Mouse (Mus musculus): Measurements from ENCODE around the gene Rbm38. TPM values are rescaled to one million over a fixed set of nuclear protein-coding genes. Genes with fewer than 3 reads are reported as not detected.
A peak's percentile ranks its signal among the peaks of the same experiment; 100 is the strongest.

The Rbm38 gene
- polyA plus RNA-seq, 1 experiment from 2014 or later, result 126 TPM

DNA sequence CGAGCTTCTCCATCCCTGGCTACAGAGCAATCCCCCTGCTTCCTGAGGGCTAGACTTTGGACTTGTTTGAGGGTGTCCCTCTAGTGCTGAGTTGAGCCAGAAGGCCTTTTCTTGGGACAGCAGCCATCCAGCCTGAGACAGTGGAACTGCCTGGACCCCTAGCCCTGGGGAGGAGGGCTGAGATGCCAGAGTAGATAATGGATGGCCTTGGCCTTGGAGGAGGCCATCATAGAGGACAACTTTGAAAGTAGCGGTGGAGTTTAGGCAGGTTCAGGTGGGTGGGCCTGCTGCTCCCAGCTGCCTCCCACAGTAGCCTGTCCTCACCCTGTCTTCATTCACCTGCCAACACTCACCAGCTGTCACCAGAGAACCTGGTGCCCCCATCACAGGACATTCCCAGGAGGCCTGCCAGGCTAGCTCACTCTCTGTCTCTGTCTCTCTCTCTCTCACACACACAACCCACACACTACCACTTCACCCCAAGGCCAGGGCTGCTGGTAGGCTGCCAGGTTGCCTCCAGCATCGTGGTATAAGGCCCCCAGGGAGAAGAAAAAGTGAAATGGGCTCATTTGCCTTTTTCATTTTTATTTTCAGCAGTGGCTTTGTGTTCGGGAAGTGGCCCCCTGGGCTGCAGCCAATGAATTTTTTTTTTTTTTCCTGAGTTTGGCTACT, 7.7 kb downstream of the Rbm38 start:
- Histone ChIP-seq H3K9me3 (ENCODE audit: low read length) (no peaks in the 10 kb centered on the region), H3K4me3 (ENCODE audit: low read depth, low read length) (no peak overlapping the region), H3K4me2 (ENCODE audit: low read depth, low read length) (peak overlapping the region; percentile 85), H3K9ac (replicated peaks) (peak overlapping the region; percentile 35), H3K27me3 (ENCODE audit: insufficient read depth, low read length) (no peaks in the 10 kb centered on the region), H3K4me1 (ENCODE audit: insufficient read depth) (peaks cover 73% of the 10 kb centered on the region), H3K36me3 (replicated peaks; ENCODE audit: insufficient read depth, low read length) (peaks cover 100% of the 10 kb centered on the region), H3K27ac (ENCODE audit: low read depth) (peak overlapping the region; percentile 77)
- TF ChIP-seq EP300 (IDR thresholded peaks at IDR 0.05; ENCODE audit: low read depth), result no peak
- no peak for TF ChIP-seq CTCF (IDR thresholded peaks at IDR 0.05; ENCODE audit: low read depth)
- ATAC-seq (no peak), DNase-seq (peak; percentile 33)
- WGBS (ENCODE audit: insufficient replicate concordance), result 58% methylated on average over 4 of the region's 4 CpGs

DNA sequence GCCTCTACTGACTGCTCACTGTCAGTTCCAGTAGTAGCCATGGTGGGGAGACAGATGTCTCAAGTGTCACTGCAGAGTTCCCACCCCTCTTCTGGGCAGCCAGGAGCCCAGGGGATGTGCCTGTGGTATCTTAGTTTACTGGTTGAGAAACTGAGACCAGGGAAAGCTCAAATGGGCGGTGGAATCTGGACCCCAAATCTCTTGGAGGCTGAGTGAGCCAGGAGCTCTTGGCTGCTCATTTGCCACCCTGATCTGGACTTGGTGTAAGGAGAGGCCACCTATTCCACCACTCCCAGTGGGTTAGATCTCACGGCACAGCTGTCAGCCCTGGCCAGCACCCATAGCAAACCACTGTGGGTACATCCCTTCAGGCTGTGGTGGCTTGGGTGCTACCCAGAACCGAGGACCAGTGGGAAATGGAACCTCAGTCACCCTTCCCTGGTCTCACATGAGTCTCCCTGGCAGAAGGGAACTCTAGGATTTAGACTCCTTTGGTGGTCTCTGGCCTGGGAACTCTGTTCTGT, 8.3 kb downstream of the Rbm38 start:
- ATAC-seq, result no peak
- Histone ChIP-seq H3K27ac (ENCODE audit: low read depth) (peak overlapping the region; percentile 77; the same call in 1 of the 2 replicates), H3K4me3 (ENCODE audit: low read depth, low read length) (no peak overlapping the region)

DNA sequence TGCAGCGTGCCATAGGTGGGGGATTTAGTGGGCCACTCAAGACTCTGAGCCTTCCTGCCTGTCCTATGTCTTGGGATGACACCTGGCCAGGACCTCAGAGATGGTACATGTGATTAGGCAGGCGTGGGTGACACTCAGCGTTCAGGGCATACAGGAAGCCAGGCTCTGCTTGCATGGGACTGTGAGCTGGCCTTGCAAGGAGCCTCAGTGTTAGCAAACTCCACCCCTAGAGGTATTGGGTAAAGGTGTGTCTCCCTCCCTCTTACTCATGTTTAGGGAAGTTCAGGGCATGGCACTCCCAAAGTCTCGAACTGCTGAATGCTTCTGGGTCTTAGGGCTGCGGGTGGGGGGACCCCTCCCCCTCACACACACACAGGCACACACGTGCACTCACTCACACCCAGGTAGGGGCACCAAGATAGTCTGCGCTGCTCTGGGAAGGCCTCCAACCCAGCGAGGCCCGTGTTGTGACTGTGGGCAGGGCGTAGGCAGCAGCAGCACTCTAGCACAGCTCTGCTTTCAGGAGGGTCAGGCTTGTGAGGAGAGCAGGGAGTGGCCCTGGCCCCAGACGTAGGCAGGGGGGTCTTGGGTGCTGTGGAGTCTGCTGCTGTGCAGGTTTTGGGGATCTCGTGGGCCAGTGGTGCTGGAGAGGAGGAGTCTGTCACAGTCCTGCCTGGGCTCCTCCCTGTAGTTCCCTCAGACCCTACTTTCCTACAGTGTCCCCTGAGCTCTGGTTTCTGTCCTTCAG, 10.5 kb downstream of the Rbm38 start:
- Histone ChIP-seq H3K4me2 (ENCODE audit: low read depth, low read length) (peak overlapping the region; percentile 45), H3K9ac (replicated peaks) (0 out of 2 replicates have a peak overlapping the region, but pooled peaks have one; percentile 21), H3K27ac (ENCODE audit: low read depth) (peak overlapping the region; percentile 39), H3K4me3 (ENCODE audit: low read depth, low read length) (no peak overlapping the region), H3K9me3 (ENCODE audit: low read length) (no peaks in the 10 kb centered on the region), H3K36me3 (replicated peaks; ENCODE audit: insufficient read depth, low read length) (peaks cover 100% of the 10 kb centered on the region), H3K4me1 (ENCODE audit: insufficient read depth) (peaks cover 71% of the 10 kb centered on the region), H3K27me3 (ENCODE audit: insufficient read depth, low read length) (no peaks in the 10 kb centered on the region)
- no peak for ATAC-seq
- peak; percentile 21 for DNase-seq
- TF ChIP-seq EP300 (IDR thresholded peaks at IDR 0.05; ENCODE audit: low read depth), result no peak
- no peak for TF ChIP-seq CTCF (IDR thresholded peaks at IDR 0.05; ENCODE audit: low read depth)
- WGBS (ENCODE audit: insufficient replicate concordance), result 62% methylated on average over 12 of the region's 12 CpGs

More for the DNA sequence above, 8.3 kb downstream of the Rbm38 start:
- Histone ChIP-seq H3K4me2 (ENCODE audit: low read depth, low read length) (peak overlapping the region; percentile 85), H3K9me3 (ENCODE audit: low read length) (no peaks in the 10 kb centered on the region), H3K4me1 (ENCODE audit: insufficient read depth) (peaks cover 72% of the 10 kb centered on the region), H3K36me3 (replicated peaks; ENCODE audit: insufficient read depth, low read length) (peaks cover 100% of the 10 kb centered on the region), H3K9ac (replicated peaks) (peak overlapping the region; percentile 35), H3K27me3 (ENCODE audit: insufficient read depth, low read length) (no peaks in the 10 kb centered on the region)
- TF ChIP-seq EP300 (IDR thresholded peaks at IDR 0.05; ENCODE audit: low read depth) (no peak), CTCF (IDR thresholded peaks at IDR 0.05; ENCODE audit: low read depth) (no peak)
- no peak for DNase-seq
- WGBS (ENCODE audit: insufficient replicate concordance), result 72% methylated on average over 3 of the region's 3 CpGs

GRCm38 (mm10) chr2:173033531-173033930, 13.2 kb downstream of the Rbm38 start:
- Histone ChIP-seq H3K27me3 (ENCODE audit: insufficient read depth, low read length) (no peaks in the 10 kb centered on the region), H3K36me3 (replicated peaks; ENCODE audit: insufficient read depth, low read length) (peaks cover 74% of the 10 kb centered on the region), H3K27ac (ENCODE audit: low read depth) (peak overlapping the region; percentile 92)

DNA sequence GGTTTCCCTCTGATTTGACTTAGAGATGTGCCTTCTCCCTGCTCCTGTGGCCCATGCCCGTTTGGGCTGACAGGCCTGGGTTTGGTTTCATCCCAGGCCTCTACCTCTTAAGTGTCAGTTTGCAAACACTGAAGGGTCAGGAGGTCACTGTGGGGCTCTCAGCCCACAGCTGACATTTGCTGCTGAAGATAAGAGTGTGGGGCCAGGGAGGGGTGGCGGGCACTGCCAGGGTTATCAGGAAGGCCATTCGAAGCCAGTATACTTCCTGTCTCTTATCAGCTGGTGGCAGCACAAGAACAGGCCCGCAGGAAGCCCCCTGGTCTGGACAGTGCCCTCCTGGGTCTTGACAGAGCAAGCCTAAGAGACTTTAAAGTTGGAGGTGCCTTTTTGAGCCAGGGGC, 14.7 kb downstream of the Rbm38 start:
- Histone ChIP-seq H3K27ac (ENCODE audit: low read depth) (peak overlapping the region; percentile 92), H3K9ac (replicated peaks) (peak overlapping the region; percentile 36)

More at GRCm38 (mm10) chr2:173033531-173033930, 13.2 kb downstream of the Rbm38 start:
- no peak for TF ChIP-seq EP300 (IDR thresholded peaks at IDR 0.05; ENCODE audit: low read depth)
- TF ChIP-seq CTCF (IDR thresholded peaks at IDR 0.05; ENCODE audit: low read depth), result no peak
- ATAC-seq (no peak), DNase-seq (peak; percentile 41)
- H3K4me1 ChIP-seq (ENCODE audit: insufficient read depth), result peaks cover 61% of the 10 kb centered on the region
- H3K9me3 ChIP-seq (ENCODE audit: low read length), result no peaks in the 10 kb centered on the region
- H3K9ac ChIP-seq (replicated peaks), result peak overlapping the region; percentile 36
- no peak overlapping the region for H3K4me3 ChIP-seq (ENCODE audit: low read depth, low read length)
- 79% methylated on average over 13 of the region's 13 CpGs for WGBS (ENCODE audit: insufficient replicate concordance)
- peak overlapping the region; percentile 43 for H3K4me2 ChIP-seq (ENCODE audit: low read depth, low read length)

GRCm38 (mm10) chr2:173035653-173036052, 15.4 kb downstream of the Rbm38 start:
- no peak for DNase-seq

More for the DNA sequence above, 14.7 kb downstream of the Rbm38 start:
- Histone ChIP-seq H3K9me3 (ENCODE audit: low read length) (no peaks in the 10 kb centered on the region), H3K27me3 (ENCODE audit: insufficient read depth, low read length) (no peaks in the 10 kb centered on the region), H3K36me3 (replicated peaks; ENCODE audit: insufficient read depth, low read length) (peaks cover 60% of the 10 kb centered on the region), H3K4me2 (ENCODE audit: low read depth, low read length) (peak overlapping the region; percentile 43), H3K4me1 (ENCODE audit: insufficient read depth) (peaks cover 62% of the 10 kb centered on the region), H3K4me3 (ENCODE audit: low read depth, low read length) (0 out of 2 replicates have a peak overlapping the region, but pooled peaks have one; percentile 3)
- whole genome bisulfite sequencing (ENCODE audit: insufficient replicate concordance), result 24% methylated on average over 4 of the region's 4 CpGs
- ATAC-seq (peak; percentile 65), DNase-seq (peak; percentile 79)
- TF ChIP-seq EP300 (IDR thresholded peaks at IDR 0.05; ENCODE audit: low read depth) (peak; percentile 100), CTCF (IDR thresholded peaks at IDR 0.05; ENCODE audit: low read depth) (no peak)

More at GRCm38 (mm10) chr2:173035653-173036052, 15.4 kb downstream of the Rbm38 start:
- WGBS (ENCODE audit: insufficient replicate concordance), result 55% methylated on average over 5 of the region's 5 CpGs
- peak overlapping the region; percentile 92 for H3K27ac ChIP-seq (ENCODE audit: low read depth)
- no peaks in the 10 kb centered on the region for H3K9me3 ChIP-seq (ENCODE audit: low read length)
- peak overlapping the region; percentile 43 for H3K4me2 ChIP-seq (ENCODE audit: low read depth, low read length)
- no peak for TF ChIP-seq EP300 (IDR thresholded peaks at IDR 0.05; ENCODE audit: low read depth)
- no peak for TF ChIP-seq CTCF (IDR thresholded peaks at IDR 0.05; ENCODE audit: low read depth)
- H3K36me3 ChIP-seq (replicated peaks; ENCODE audit: insufficient read depth, low read length), result peaks cover 53% of the 10 kb centered on the region
- H3K4me3 ChIP-seq (ENCODE audit: low read depth, low read length), result no peak overlapping the region
- ATAC-seq, result peak; percentile 0; the same call in 1 of the 2 replicates
- peaks cover 62% of the 10 kb centered on the region for H3K4me1 ChIP-seq (ENCODE audit: insufficient read depth)
- no peaks in the 10 kb centered on the region for H3K27me3 ChIP-seq (ENCODE audit: insufficient read depth, low read length)
- H3K9ac ChIP-seq (replicated peaks), result peak overlapping the region; percentile 36

All from liver, postnatal 0 days (tissue).